Mouse (Mus musculus) c-Kit-negative CD71-positive TER-119-positive erythroid progenitor cells, embryonic 14.5 days (primary cell): ENCODE data around the gene Slc39a3.
A peak's percentile ranks its signal among the peaks of the same experiment; 100 is the strongest.
"Not testable (repeated sequence)": the region's sequence is repeated elsewhere in the genome, so short reads cannot be mapped to it uniquely, and the experiment has no call there.

Experiments
- DNase-seq: peaks from one replicate; pipeline ENCODE4 v3.0.0-alpha.2; 2013; ENCODE audit warnings: low read depth, low spot score

Gene Slc39a3

DNA sequence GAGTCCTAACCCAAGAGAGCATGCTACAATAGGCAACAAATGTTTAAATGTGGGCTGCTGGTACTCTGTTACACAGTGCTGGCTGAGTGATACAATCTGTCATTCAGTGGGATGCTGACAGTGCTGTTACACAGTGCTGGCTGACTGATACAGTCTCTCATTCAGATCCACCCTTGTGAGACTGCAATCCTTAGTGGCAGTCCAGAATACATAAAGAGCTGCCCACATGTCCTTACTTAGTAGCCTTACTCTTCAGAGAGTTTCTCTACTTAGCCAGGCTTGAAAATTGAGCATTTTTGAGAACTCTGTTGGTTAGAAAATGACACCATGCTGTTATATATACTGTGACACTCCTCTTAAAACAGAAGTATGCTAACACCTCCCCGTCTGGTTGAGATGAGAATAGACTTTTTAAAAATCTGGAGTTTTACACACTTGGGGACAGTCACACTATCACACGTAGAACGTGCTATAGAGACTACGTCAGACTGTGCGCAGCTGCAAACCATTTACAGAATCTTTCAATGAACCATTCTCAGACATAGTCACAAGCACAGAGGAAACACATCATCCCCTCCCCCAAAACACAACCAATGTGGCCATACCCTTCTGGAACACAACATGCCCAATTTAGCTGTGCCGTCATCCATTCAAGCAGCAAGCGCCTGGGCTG lies 31.1 kb downstream of the Slc39a3 start:
- DNase-seq = no peak

- no peak for DNase-seq
These were observed 36.1 kb downstream of the Slc39a3 start for GRCm38 (mm10) chr10:81001161-81001560.

- DNase-seq = no peak
These were observed 36.8 kb downstream of the Slc39a3 start for GRCm38 (mm10) chr10:81000197-81001062.

DNA sequence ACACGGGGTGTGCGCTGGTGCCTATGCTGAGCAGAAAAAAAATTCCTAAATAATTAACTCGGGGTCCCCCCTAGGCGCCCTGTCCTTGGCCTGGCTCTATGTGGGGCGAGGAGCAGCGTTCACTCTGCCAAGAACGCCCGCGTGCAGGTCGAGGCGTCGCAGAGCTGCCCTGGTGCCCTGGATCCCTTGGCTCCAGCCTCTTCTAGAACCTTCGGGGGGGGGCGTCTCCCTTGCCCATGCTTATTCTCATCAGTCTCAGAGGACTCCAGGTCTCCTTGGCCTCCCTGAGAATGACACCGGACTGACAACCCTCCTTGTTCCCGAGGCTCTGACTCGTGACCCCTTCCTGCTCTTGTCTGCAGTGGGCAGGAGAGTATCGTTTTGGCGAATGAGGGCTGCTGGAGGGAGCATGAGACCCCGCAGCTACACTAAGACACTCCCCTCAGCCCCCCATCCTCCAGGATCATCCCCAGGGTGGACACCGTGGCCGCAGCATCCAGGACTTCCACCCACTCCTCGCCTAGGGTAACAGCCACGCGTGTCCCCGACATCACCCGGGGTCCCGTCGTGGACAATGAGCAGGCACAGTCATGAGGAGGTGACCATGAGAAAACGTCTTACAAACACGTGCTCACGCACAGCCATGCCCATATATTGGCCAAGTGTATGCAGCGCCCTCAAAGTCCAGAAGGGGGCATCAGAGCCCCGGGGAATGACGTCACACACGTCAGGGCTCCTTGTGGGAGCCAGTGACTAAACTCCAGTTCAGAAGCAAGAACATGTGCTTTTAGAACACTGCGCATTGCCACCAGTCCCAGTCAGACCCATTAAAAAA lies 37.6 kb downstream of the Slc39a3 start:
- DNase-seq = peak; percentile 57

- DNase-seq = peak; percentile 29
These were observed 38.4 kb downstream of the Slc39a3 start for GRCm38 (mm10) chr10:80998778-80999177.

- no peak for DNase-seq
These were observed 39.2 kb downstream of the Slc39a3 start for GRCm38 (mm10) chr10:80998021-80998420.

- DNase-seq = no peak
These were observed 39.9 kb downstream of the Slc39a3 start for GRCm38 (mm10) chr10:80997332-80997731.

- no peak for DNase-seq
These were observed 40.7 kb downstream of the Slc39a3 start for GRCm38 (mm10) chr10:80996501-80996900.

DNA sequence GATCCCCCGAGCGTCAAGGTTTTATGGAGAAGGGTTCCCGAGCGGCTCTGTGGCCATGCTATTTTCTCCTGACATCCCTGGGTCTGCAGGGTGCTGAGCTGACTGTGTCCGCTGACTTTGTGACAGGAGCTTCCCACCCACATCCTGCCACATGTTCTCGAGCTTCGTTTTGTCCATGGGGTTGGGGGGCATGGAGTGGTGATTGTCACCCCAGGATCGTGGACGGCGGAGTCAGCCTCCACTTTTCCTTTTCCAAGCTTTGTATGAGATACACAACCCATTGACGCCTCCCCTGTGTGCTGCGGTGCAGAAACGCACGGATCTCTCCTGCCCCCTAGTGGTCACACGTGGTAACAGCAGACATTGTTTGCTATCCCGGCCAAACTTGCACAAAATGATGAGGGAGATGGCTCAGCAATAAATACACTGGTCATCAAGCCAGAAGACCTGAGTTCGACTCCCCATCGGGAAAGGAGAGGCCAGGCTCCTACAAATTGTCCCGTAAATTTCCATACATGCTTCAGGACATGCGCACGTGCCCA lies 42.1 kb downstream of the Slc39a3 start:
- DNase-seq = peak; percentile 40

DNA sequence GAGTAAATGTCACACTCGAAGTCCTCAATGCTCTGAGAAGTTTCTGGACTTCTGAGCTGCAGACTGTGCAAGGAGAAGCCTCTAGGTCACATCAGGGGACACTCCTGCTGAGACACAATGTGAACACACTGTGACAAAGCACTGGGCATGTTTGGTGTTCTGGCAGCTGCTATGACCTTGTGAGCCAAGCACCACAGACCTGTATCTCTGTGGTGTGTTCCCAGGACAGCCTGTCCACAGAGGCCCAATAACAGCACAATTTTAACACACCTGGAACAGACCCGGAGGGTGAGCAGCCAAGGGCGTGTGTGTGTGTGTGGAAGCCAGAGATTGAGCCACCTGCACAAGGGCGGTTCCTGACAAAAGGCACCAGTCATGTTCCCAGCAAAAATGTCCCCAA lies 42.6 kb downstream of the Slc39a3 start:
- DNase-seq = no peak

- DNase-seq = no peak
These were observed 44.0 kb downstream of the Slc39a3 start for GRCm38 (mm10) chr10:80993276-80993675.

GRCm38 (mm10) chr10:80991945-80992344 lies 45.3 kb downstream of the Slc39a3 start:
- no peak for DNase-seq

GRCm38 (mm10) chr10:80991007-80991406 lies 46.2 kb downstream of the Slc39a3 start:
- DNase-seq = no peak

GRCm38 (mm10) chr10:80990406-80990805 lies 46.8 kb downstream of the Slc39a3 start:
- no peak for DNase-seq

DNA sequence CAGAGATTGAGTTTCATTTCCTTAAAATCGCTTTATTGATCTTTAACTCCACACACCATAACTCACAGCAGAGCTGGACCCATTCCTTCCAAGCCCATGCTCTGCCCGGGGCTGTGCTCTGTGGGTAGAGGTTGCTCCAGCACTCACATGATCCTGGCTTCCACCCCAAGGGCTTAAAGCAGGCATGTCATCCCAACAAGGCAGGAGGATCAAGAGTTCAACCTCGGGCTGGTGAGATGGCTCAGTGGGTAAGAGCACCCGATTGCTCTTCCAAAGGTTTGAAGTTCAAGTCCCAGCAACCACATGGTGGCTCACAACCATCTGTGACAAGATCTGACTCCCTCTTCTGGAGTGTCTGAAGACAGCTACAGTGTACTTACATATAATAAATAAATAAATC lies 47.4 kb downstream of the Slc39a3 start:
- not testable (repeated sequence) for DNase-seq

DNA sequence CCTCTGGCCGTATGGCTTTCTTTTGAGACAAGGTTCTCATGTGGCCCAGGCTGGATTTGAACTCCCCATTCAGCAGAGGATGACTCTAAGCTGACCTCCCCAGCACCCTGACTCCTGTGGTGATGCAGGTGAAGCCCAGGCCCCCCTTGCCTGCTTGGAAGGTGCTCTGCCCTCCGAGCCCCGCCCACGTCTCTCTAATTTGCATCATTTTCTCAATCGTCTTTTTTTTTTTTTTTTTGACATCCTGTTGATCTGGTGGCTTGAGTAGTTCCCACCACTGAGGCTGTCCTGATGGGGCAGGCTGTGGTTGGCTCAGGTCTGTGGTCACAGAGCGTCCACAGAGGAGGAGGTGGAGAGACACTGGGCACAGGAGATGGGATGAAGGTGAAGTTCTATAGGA lies 47.8 kb downstream of the Slc39a3 start:
- no peak for DNase-seq

GRCm38 (mm10) chr10:80987709-80988441 lies 49.4 kb downstream of the Slc39a3 start:
- DNase-seq = peak; percentile 40

DNA sequence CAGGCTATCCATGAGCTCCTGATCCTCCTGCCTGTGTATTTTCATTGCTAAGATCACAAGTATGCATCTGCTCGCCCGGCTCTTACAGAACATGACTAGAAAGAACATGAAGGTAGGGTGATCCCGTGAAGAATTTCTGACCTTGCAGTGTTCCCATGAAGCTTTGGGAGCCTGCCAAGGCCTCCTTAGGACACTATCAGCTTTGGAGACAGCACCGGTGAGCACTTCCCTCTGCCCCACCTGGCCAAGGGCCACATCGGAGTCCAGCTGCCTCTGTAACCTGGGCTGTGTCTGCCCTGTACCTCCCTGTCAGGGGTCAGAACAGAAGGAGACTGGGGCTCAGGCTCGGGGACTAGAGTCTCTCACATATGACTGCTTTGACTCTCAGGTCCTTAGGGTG lies 50.5 kb downstream of the Slc39a3 start:
- DNase-seq = no peak

DNA sequence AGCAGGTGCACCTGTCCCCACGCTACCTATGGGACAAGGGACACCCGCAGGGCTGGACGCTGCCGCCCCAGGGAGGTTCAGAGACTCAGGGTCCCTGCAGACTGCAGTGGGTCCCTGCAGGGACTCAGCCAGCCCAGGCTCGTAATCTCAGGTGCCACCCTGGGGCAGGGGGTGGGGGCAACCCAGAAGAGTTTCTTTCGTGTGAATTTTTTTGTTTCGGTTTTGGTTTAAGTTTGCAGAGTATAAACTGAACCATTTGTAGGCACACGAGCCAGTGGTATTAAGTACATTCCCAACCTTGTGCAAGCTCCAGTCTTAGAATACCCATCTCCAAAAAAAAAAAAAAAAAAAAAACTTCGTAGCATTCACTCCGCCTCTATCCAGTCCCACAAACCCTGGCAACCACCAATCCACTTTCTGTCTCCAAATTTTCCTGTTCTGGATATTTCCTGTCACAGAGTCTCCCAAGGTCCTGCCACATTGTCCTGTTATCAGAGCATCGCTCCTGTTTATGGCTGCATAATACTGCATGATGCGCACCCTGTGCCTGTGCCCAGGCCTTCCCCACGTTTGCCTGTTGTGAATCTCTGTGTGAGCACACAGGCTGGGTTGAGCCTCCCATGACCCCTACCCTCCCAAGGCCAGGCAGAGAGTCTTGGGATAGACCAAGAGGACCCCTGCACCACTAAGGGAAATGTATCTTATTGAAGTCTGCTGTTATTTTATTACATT lies 51.1 kb downstream of the Slc39a3 start:
- DNase-seq = no peak

- no peak for DNase-seq
These were observed 51.8 kb downstream of the Slc39a3 start for GRCm38 (mm10) chr10:80985241-80985969.
